Mouse (Mus musculus) lung, adult 2 months (tissue): ENCODE measurements around the gene Hist1h3e.

Experiments
- CTCF ChIP-seq: fragments of 200-500 bp; IDR thresholded peaks from 2 replicates; pipeline ENCODE4 v1.5.1; 2011; ENCODE audit warnings: mild to moderate bottlenecking, low read length, control low read depth; ENCODE audit not compliant: insufficient read depth
- POLR2A ChIP-seq: fragments of 200-500 bp; IDR thresholded peaks from 2 replicates; pipeline ENCODE4 v1.6.1; 2011; ENCODE audit warnings: low read depth, mild to moderate bottlenecking, control low read depth, low read length, borderline replicate concordance; ENCODE audit errors: extremely low read depth

- no peak for TF ChIP-seq CTCF
- no peak for TF ChIP-seq POLR2A
Measured at GRCm38 (mm10) chr13:23554393-23554792, 7.8 kb downstream of the Hist1h3e start.
